Mouse (Mus musculus): Measurements from ENCODE around the gene Stpg2. TPM values are rescaled to one million over a fixed set of nuclear protein-coding genes. Genes with fewer than 3 reads are reported as not detected.

The Stpg2 gene
- polyA plus RNA-seq, 1 experiment from 2014 or later = not detected

Other genes starting within 250 kb of the Stpg2 start
- 92.3 and 99.7 TPM in 2 replicates for gene Rap1gds1, start 130.5 kb upstream of the Stpg2 start, polyA plus RNA-seq (2015; fragmentation: Nextera tagmentation; extraction: Ambion mirVana)